Mouse (Mus musculus) C2C12 (cell line): ENCODE data around the gene Ctxn1.

Source experiments
- CEBPB ChIP-seq: IDR thresholded peaks from one replicate; pipeline ENCODE4 v1.6.1; 2011; ENCODE audit warnings: low read depth, mild to moderate bottlenecking, control low read depth, moderate library complexity
- CTCF ChIP-seq: IDR thresholded peaks from one replicate; pipeline ENCODE4 v1.5.1; 2011; ENCODE audit not compliant: control insufficient read depth, insufficient read depth, insufficient read length
- MAX ChIP-seq: IDR thresholded peaks from one replicate; pipeline ENCODE4 v1.6.1; 2011; ENCODE audit warnings: mild to moderate bottlenecking, control low read depth
- USF1 ChIP-seq: IDR thresholded peaks from one replicate; pipeline ENCODE4 v1.6.1; 2011; ENCODE audit warnings: low read depth, mild to moderate bottlenecking, control low read depth, moderate library complexity

DNA sequence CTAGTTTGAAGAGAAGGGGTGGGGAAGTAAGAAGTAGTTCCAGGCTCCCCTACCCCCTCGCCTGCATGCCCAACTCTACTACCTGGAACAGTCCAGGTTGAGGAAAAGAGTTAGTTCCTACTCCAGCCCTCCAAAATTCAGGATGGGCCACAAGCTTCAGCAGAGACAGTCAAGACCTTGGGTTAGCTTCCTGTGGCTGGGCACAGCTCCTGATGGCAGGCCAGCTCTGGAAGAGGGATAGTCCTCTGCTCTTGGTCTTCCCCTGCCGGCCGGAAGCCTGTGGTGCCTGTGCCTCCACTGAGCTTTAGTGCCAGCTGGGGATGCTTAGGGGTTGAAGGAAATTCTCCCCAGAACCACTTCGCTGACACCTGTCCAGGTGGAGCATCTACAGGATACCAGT lies 32.8 kb downstream of the Ctxn1 start:
- no peak for TF ChIP-seq CTCF
- no peak for TF ChIP-seq MAX
- TF ChIP-seq USF1 = no peak
- TF ChIP-seq CEBPB = no peak
